Mouse (Mus musculus): ENCODE measurements around the gene Nlrc3. TPM values are rescaled to one million over a fixed set of nuclear protein-coding genes. Genes with fewer than 3 reads are reported as not detected.
"Not testable (repeated sequence)": the region's sequence is repeated elsewhere in the genome, so short reads cannot be mapped to it uniquely, and the experiment has no call there.

Nlrc3 gene
- 2.6 and 5.8 TPM in 2 replicates for total RNA-seq (2021)
- long read RNA-seq, experiment 1, partial matches to known transcripts, result 1 of 5 reads
- long read RNA-seq, experiment 1, other reads (novel, unspliced or antisense), result 4 of 5 reads
- long read RNA-seq, experiment 2, partial matches to known transcripts, result 0 of 2 reads
- long read RNA-seq, experiment 2, other reads (novel, unspliced or antisense), result 2 of 2 reads

- DNase-seq, result peak; percentile 43
Observed at GRCm38 (mm10) chr16:3976251-3976671, at the start of gene Nlrc3. Gene Nlrc3 (minus strand): TSS chr16:3976632.

- DNase-seq, result no peak
Observed at GRCm38 (mm10) chr16:4022719-4023118, 46.3 kb upstream of the Nlrc3 start.

GRCm38 (mm10) chr16:4021241-4021640 lies 44.8 kb upstream of the Nlrc3 start:
- no peak for DNase-seq

GRCm38 (mm10) chr16:4017466-4017865 lies 41.0 kb upstream of the Nlrc3 start:
- not testable (repeated sequence) for DNase-seq

GRCm38 (mm10) chr16:4016786-4017185 lies 40.4 kb upstream of the Nlrc3 start:
- not testable (repeated sequence) for DNase-seq

- DNase-seq, result no peak
Observed at GRCm38 (mm10) chr16:4014040-4014668, 37.7 kb upstream of the Nlrc3 start.

- no peak for DNase-seq
Observed at GRCm38 (mm10) chr16:4012882-4013570, 36.6 kb upstream of the Nlrc3 start.

- peak; percentile 96 for DNase-seq
Observed at GRCm38 (mm10) chr16:4003489-4004398, 27.3 kb upstream of the Nlrc3 start, which contains the start of gene Slx4. Gene Slx4 (minus strand): TSS chr16:4003770.

- DNase-seq, result no peak
Observed at GRCm38 (mm10) chr16:3988410-3988809, 12.0 kb upstream of the Nlrc3 start.

- no peak for DNase-seq
Observed at GRCm38 (mm10) chr16:3983146-3983700, 6.8 kb upstream of the Nlrc3 start.

- no peak for DNase-seq
Observed at GRCm38 (mm10) chr16:3982173-3982572, 5.7 kb upstream of the Nlrc3 start.

- DNase-seq, result no peak
Observed at GRCm38 (mm10) chr16:3976712-3977111, 280 bp upstream of the Nlrc3 start.

GRCm38 (mm10) chr16:3975658-3976057 lies 774 bp downstream of the Nlrc3 start:
- DNase-seq, result no peak

GRCm38 (mm10) chr16:3974456-3974855 lies 2.0 kb downstream of the Nlrc3 start:
- DNase-seq, result not testable (repeated sequence)

GRCm38 (mm10) chr16:3965534-3965933 lies 10.9 kb downstream of the Nlrc3 start:
- DNase-seq, result no peak

GRCm38 (mm10) chr16:3964990-3965389 lies 11.4 kb downstream of the Nlrc3 start:
- DNase-seq, result no peak

GRCm38 (mm10) chr16:3959261-3959660 lies 17.2 kb downstream of the Nlrc3 start:
- DNase-seq, result peak; percentile 39

GRCm38 (mm10) chr16:3956369-3956768 lies 20.1 kb downstream of the Nlrc3 start:
- peak; percentile 81 for DNase-seq

- no peak for DNase-seq
Observed at GRCm38 (mm10) chr16:3951141-3951540, 25.3 kb downstream of the Nlrc3 start.

GRCm38 (mm10) chr16:3934701-3935100 lies 41.7 kb downstream of the Nlrc3 start:
- DNase-seq, result no peak

- no peak for DNase-seq
Observed at GRCm38 (mm10) chr16:3934091-3934490, 42.3 kb downstream of the Nlrc3 start.

- no peak for DNase-seq
Observed at GRCm38 (mm10) chr16:3933536-3933935, 42.9 kb downstream of the Nlrc3 start.
